Mouse (Mus musculus): ENCODE data around the gene Galr2. TPM values are rescaled to one million over a fixed set of nuclear protein-coding genes. Genes with fewer than 3 reads are reported as not detected.

Galr2 gene
- polyA plus RNA-seq, 1 experiment from 2014 or later: 0.10 TPM

DNA sequence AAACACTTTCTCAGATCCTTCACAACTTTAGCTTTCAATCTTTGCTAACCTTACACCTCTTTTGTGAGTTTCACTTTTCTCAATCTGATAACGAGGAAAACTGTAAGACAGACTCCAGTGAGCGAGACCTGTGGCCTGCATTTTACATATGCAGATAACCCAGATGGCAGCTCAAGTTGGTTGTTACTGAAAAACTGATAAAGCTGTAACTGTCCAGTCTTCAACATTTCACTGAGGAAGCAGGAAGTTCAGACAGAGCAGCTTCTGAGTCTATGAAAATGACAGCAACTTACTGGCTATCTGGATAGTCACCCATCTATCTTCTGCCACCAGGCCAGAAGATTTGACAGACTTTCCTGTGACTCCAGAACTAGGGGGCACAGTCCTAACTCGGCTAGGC is 28.9 kb downstream of the Galr2 start:
- Histone ChIP-seq H3K9ac (replicated peaks; ENCODE audit: low read depth, low read length) (no peak overlapping the region), H3K4me1 (replicated peaks; ENCODE audit: control insufficient read depth, insufficient read depth, low read length) (peaks cover 17% of the 10 kb centered on the region), H3K27ac (ENCODE audit: low read length) (no peak overlapping the region), H3K9me3 (ENCODE audit: control insufficient read depth, low read length) (0 out of 2 replicates have a peak, but pooled peaks cover 2% of the 10 kb centered on the region), H3K27me3 (replicated peaks; ENCODE audit: control insufficient read depth, insufficient read depth, low read length) (no peaks in the 10 kb centered on the region), H3K4me2 (ENCODE audit: low read length) (no peak overlapping the region), H3K36me3 (ENCODE audit: control insufficient read depth, insufficient read depth) (peaks cover 4% of the 10 kb centered on the region), H3K4me3 (replicated peaks; ENCODE audit: low read length) (no peak overlapping the region)
- 59% methylated on average over 3 of the region's 3 CpGs for WGBS
- ATAC-seq: no peak

DNA sequence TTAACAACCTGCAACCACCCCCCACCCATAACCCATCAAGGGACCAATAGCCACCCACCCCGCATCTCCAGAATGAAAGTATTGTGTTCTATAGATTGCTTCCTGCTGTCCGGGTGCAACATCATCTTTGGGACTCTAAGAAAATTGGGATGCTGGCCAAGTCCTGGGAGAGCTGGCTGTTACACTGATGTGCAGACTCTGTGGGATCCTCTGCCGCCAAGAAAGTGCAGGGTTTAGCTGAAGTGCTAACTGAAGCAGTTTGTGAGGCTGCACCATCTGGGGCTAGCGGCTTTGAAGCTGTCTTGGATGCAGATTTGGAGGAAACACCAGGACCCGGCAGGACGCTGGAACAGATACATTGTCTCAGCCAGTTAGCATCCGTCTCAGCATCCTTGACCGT is 30.4 kb downstream of the Galr2 start:
- WGBS: 31% methylated on average over 8 of the region's 8 CpGs
- no peaks in the 10 kb centered on the region for H3K27me3 ChIP-seq (replicated peaks; ENCODE audit: control insufficient read depth, insufficient read depth, low read length)
- H3K27ac ChIP-seq (ENCODE audit: low read length): no peak overlapping the region
- no peak overlapping the region for H3K4me2 ChIP-seq (ENCODE audit: low read length)
- H3K36me3 ChIP-seq (ENCODE audit: control insufficient read depth, insufficient read depth): no peaks in the 10 kb centered on the region
- peaks cover 11% of the 10 kb centered on the region for H3K4me1 ChIP-seq (replicated peaks; ENCODE audit: control insufficient read depth, insufficient read depth, low read length)
- no peak overlapping the region for H3K4me3 ChIP-seq (replicated peaks; ENCODE audit: low read length)
- H3K9me3 ChIP-seq (ENCODE audit: control insufficient read depth, low read length): no peaks in the 10 kb centered on the region
- H3K9ac ChIP-seq (replicated peaks; ENCODE audit: low read depth, low read length): no peak overlapping the region
- no peak for ATAC-seq

DNA sequence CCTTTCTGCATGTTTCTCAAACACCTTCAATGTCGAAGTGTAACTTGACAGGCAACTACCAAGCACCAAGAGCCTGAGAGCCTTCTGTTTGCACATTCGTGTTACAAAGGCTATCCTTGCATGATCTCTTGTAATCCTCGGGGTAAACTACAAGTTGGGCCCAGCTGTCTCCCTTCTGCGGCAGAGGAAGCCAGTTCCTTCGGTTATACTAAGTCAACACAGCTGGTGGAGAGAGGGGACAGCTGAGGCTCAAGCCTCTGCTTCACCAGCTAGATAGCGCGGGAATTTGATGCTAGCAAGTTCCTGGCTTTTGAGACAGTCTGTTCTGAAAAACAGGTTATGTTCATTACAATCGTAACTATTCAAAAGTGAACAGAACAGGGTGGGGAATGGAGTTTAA is 31.6 kb downstream of the Galr2 start:
- no peak overlapping the region for H3K4me3 ChIP-seq (replicated peaks; ENCODE audit: low read length)
- no peak overlapping the region for H3K4me2 ChIP-seq (ENCODE audit: low read length)
- H3K27ac ChIP-seq (ENCODE audit: low read length): no peak overlapping the region
- no peaks in the 10 kb centered on the region for H3K9me3 ChIP-seq (ENCODE audit: control insufficient read depth, low read length)
- H3K36me3 ChIP-seq (ENCODE audit: control insufficient read depth, insufficient read depth): no peaks in the 10 kb centered on the region
- no peaks in the 10 kb centered on the region for H3K27me3 ChIP-seq (replicated peaks; ENCODE audit: control insufficient read depth, insufficient read depth, low read length)
- H3K4me1 ChIP-seq (replicated peaks; ENCODE audit: control insufficient read depth, insufficient read depth, low read length): peaks cover 8% of the 10 kb centered on the region
- 65% methylated on average over 8 of the region's 8 CpGs for WGBS
- no peak overlapping the region for H3K9ac ChIP-seq (replicated peaks; ENCODE audit: low read depth, low read length)
- no peak for ATAC-seq

DNA sequence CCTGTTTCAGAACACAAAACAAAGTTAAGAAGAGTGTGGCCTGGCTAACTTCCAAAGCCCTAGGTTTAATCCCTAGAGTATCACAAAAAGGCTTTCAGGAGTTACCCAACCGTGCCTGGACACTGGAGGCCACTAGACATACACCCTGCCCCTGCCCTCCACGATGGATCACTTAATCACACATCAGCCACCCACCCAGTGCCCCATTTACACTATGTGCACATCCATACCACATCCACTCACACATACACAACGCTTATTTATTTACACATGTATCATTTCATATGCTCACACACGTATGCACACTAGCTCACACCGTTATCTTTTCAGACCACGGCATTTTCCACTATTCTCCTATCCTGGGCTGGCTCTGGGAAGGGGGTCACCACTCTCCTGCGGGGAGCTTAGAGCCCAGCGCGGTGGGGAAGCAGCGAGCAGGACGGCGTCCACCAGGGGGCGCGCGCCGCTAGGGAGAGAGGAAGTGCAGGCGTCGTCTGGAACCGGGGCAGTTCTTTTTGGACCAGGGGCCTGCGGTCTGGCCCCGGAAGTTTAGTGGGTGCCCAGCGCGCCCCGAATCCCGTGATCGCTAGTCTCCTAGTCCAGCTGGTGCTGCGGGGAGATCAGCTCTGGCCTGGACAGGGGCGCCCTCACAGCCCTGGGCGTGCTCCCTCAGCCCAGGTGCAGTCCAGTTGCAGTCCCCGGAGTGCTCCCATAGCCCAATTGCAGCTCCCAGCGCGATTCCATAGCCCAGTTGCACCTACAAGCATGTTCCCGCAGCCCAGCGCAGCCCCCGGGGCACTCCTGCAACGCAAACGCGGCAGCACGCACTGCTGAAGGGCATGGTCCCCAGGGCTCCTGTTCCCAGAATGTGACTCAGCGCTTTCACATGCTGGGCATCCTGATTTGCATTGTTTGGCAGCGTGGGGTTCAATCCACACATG is 38.2 kb downstream of the Galr2 start:
- peak; percentile 88 for ATAC-seq
- Histone ChIP-seq H3K4me1 (replicated peaks; ENCODE audit: control insufficient read depth, insufficient read depth, low read length) (peaks cover 5% of the 10 kb centered on the region), H3K36me3 (ENCODE audit: control insufficient read depth, insufficient read depth) (no peaks in the 10 kb centered on the region), H3K4me3 (replicated peaks; ENCODE audit: low read length) (peak overlapping the region; percentile 39), H3K27me3 (replicated peaks; ENCODE audit: control insufficient read depth, insufficient read depth, low read length) (no peaks in the 10 kb centered on the region), H3K9me3 (ENCODE audit: control insufficient read depth, low read length) (no peaks in the 10 kb centered on the region), H3K4me2 (ENCODE audit: low read length) (peak overlapping the region; percentile 88), H3K27ac (ENCODE audit: low read length) (no peak overlapping the region), H3K9ac (replicated peaks; ENCODE audit: low read depth, low read length) (peak overlapping the region; percentile 59)
- 3% methylated on average over 41 of the region's 41 CpGs for WGBS

DNA sequence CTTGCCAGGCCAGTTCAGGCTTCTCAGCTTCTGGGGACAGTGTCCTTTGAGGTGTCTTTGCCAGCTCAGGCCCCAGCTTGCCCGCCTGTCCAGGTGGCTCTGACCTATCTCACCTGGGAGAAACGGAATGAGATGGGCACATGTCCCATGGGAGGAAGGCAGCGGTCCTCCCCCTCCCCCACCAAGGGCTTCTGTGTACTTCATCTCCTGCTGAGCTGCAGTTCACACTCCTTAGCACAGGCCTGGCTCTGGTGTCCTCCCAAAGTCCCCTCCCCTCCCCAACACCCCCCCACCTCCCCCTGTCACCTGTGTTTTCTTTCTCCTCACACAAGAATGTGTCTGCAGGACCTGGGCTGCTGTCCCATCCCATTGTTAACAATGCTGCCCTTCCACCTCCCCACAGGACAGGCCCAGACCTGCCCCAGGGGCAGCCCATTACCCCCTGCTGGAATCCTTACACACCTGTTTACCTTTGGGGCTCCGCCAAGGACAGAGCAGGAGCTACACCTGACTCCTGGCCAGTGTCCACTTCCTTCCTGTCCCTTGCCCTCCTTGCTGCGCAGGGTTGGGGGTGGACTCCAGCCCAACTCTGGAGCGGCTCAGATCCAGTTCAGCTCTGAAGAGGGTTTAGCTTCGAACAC is 46.3 kb downstream of the Galr2 start:
- H3K27ac ChIP-seq (ENCODE audit: low read length): no peak overlapping the region
- no peak overlapping the region for H3K4me3 ChIP-seq (replicated peaks; ENCODE audit: low read length)
- no peak overlapping the region for H3K9ac ChIP-seq (replicated peaks; ENCODE audit: low read depth, low read length)
- no peaks in the 10 kb centered on the region for H3K36me3 ChIP-seq (ENCODE audit: control insufficient read depth, insufficient read depth)
- no peak overlapping the region for H3K4me2 ChIP-seq (ENCODE audit: low read length)
- H3K4me1 ChIP-seq (replicated peaks; ENCODE audit: control insufficient read depth, insufficient read depth, low read length): peaks cover 23% of the 10 kb centered on the region
- no peaks in the 10 kb centered on the region for H3K9me3 ChIP-seq (ENCODE audit: control insufficient read depth, low read length)
- WGBS: 78% methylated on average over 7 of the region's 7 CpGs
- H3K27me3 ChIP-seq (replicated peaks; ENCODE audit: control insufficient read depth, insufficient read depth, low read length): no peaks in the 10 kb centered on the region
- ATAC-seq: no peak

DNA sequence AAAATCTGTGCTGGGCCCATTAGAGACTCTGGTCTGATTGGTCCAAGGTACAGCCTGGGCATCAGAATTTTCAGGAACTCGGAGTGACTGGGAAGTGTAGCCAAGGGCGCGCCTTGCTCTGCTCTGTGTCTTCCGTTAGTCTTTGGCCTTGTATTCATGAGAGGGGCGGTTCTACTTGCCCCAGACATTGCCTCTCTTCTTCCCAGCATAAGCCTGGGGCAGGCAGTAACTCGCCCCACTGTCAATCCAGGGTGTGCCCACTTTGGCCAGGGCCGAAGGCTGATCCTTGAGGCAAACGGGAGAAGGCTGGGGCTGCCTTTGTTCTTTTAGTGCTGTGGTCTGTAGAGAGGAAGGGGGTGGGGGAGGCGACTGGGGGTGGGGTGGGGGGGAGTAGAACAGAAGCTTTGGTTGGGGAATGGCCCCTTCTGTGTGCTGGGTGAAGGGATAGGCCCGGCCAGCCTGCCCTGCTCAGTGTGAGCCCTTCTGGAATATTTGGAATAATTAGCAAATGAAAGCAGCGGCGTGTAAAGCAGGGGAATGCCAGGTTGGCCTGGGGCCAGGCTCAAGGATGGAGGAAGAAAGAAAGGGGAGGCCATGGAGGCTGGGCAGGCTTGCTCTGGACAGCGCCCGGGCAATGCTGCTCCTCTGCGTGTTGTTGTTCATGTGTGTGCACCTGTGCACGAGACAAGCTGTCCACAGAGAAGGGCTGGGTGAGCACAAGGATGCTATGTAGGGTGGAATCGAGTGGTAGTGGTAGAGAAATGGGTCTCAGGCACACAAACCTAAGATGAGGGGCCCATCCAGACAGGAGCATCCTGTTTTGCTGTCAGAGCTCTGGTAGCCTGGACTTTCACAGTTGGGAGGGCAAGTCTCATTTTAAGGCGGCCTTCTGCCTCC is 48.8 kb downstream of the Galr2 start:
- Histone ChIP-seq H3K27me3 (replicated peaks; ENCODE audit: control insufficient read depth, insufficient read depth, low read length) (peaks cover 7% of the 10 kb centered on the region), H3K4me1 (replicated peaks; ENCODE audit: control insufficient read depth, insufficient read depth, low read length) (peaks cover 43% of the 10 kb centered on the region), H3K9ac (replicated peaks; ENCODE audit: low read depth, low read length) (peak overlapping the region; percentile 35), H3K27ac (ENCODE audit: low read length) (peak overlapping the region; percentile 51), H3K9me3 (ENCODE audit: control insufficient read depth, low read length) (no peaks in the 10 kb centered on the region), H3K4me3 (replicated peaks; ENCODE audit: low read length) (no peak overlapping the region), H3K36me3 (ENCODE audit: control insufficient read depth, insufficient read depth) (no peaks in the 10 kb centered on the region), H3K4me2 (ENCODE audit: low read length) (no peak overlapping the region)
- 15% methylated on average over 18 of the region's 18 CpGs for WGBS
- peak; percentile 85 for ATAC-seq

DNA sequence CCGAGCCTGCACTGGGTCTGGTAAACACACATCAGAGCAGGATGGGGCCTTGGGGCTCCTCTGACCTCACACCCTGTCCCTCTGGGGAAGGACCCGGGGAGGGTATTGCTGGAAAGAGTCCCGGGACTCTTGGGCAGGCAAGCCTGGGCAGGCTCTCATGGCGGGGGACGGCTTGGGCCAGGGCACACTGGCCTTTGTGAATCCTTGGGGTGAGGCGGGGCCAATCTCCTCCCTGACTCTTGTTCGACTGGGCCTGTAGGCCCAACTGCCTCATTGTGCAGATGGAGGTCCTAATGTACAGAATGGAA is 49.4 kb downstream of the Galr2 start:
- H3K4me2 ChIP-seq (ENCODE audit: low read length): no peak overlapping the region
- ATAC-seq: no peak

DNA sequence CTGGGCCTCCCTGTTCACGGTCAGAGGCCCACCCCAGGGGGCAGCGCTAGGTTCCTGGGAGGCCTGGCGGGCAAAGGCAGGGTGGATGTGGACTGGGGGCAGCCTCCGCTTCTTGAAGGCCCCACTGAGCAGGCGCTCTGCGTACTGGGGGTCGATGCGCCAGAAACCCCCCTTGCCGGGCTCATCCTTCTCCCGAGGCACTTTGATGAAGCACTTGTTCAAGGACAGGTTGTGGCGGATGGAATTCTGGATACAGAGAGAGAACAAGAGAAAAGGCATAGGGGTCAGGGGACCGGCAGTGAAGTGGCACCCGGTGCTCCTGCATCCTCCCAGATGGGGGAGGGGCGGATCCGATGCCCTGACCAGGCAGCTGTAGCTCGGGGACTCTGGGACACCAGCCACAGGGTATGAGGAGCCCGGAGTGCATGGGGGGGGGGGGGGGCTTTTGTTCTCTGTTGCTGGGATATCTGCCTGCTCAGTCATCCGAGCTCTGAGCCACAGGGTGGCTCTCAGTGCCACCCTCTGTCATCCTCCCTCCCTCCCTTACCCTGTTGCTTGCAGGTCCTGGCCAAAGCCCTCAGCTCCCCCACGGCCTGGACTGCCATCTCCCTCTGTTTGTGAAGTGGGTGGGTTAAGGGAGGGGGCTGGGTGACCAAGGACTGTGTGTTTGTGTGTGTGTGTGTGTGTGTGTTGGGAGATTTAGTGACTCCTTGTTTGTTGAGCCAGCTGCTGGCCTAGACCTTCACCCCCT is 51.7 kb downstream of the Galr2 start:
- peaks cover 63% of the 10 kb centered on the region for H3K4me1 ChIP-seq (replicated peaks; ENCODE audit: control insufficient read depth, insufficient read depth, low read length)
- H3K4me3 ChIP-seq (replicated peaks; ENCODE audit: low read length): no peak overlapping the region
- H3K9ac ChIP-seq (replicated peaks; ENCODE audit: low read depth, low read length): no peak overlapping the region

More for the DNA sequence above, 49.4 kb downstream of the Galr2 start:
- H3K36me3 ChIP-seq (ENCODE audit: control insufficient read depth, insufficient read depth): no peaks in the 10 kb centered on the region
- H3K9me3 ChIP-seq (ENCODE audit: control insufficient read depth, low read length): no peaks in the 10 kb centered on the region
- peaks cover 49% of the 10 kb centered on the region for H3K4me1 ChIP-seq (replicated peaks; ENCODE audit: control insufficient read depth, insufficient read depth, low read length)
- H3K9ac ChIP-seq (replicated peaks; ENCODE audit: low read depth, low read length): no peak overlapping the region; the same call in 1 of the 2 replicates
- H3K4me3 ChIP-seq (replicated peaks; ENCODE audit: low read length): no peak overlapping the region
- H3K27ac ChIP-seq (ENCODE audit: low read length): peak overlapping the region; percentile 51
- WGBS: 34% methylated on average over 7 of the region's 7 CpGs
- peaks cover 12% of the 10 kb centered on the region for H3K27me3 ChIP-seq (replicated peaks; ENCODE audit: control insufficient read depth, insufficient read depth, low read length)

More for the DNA sequence above, 51.7 kb downstream of the Galr2 start:
- 0 out of 2 replicates have a peak overlapping the region, but pooled peaks have one; percentile 10 for H3K27ac ChIP-seq (ENCODE audit: low read length)
- peaks cover 12% of the 10 kb centered on the region for H3K27me3 ChIP-seq (replicated peaks; ENCODE audit: control insufficient read depth, insufficient read depth, low read length)
- no peaks in the 10 kb centered on the region for H3K9me3 ChIP-seq (ENCODE audit: control insufficient read depth, low read length)
- no peaks in the 10 kb centered on the region for H3K36me3 ChIP-seq (ENCODE audit: control insufficient read depth, insufficient read depth)
- H3K4me2 ChIP-seq (ENCODE audit: low read length): no peak overlapping the region
- peak; percentile 23 for ATAC-seq
- WGBS: 21% methylated on average over 18 of the region's 19 CpGs

Data from forebrain, embryonic 16.5 days (tissue).